Mouse (Mus musculus): ENCODE results near the gene Ptcd1. TPM values are rescaled to one million over a fixed set of nuclear protein-coding genes. Genes with fewer than 3 reads are reported as not detected.
A peak's percentile ranks its signal among the peaks of the same experiment; 100 is the strongest.

The Ptcd1 gene
- total and polyA plus RNA-seq, 3 experiments = 21.0 to 22.3 TPM; not detected in 1

DNA sequence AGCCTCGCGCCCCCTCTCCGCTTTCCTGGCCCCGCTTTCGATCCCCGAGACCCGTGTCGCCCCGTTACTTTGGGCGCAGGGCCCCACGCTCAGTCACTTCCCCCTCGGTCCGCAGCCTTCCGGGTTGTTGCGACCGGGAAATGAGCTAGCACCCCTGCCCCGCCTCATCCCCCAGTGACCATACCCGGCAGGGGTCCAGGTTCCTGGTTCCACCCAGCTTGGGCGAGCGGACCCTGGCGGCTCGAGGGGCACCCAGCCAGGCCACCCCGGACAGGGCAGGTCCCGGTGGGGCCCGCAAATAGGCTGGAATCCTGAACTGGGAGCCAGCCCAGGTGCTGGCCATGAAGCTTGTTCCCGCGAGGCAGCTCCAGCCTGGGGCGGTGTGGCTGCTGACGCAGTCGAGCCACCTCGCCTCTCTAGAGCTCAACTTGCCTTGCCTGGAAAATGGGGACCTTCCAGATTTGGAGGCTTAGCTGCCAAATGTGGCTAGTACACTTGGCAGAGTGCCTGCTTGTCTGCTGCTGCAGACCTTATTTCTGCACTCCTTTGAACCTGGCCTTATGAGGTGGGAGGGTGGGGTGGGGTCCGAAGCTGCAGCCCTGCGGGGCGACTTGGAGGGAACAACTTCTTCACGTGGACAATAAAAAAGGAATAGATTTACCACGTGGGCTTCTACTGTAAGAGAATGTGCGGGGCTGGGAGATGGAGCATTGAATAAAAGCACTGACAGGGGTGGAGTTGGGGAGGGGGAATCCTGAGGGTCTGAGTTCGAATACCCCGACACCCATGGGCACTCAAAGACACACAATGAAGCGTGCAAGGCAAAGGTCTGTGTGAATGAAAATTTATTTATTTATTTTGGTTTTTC is 52.1 kb downstream of the Ptcd1 start (continued):
- TF ChIP-seq GABPA (IDR thresholded peaks at IDR 0.05; ENCODE audit: low read depth, low read length) (no peak), MYC (IDR thresholded peaks at IDR 0.05; ENCODE audit: low read depth, low read length) (peak; percentile 58; the same call in 1 of the 2 replicates), SMC3 (IDR thresholded peaks at IDR 0.05; ENCODE audit: low read depth, low read length) (no peak), MXI1 (IDR thresholded peaks at IDR 0.05; ENCODE audit: low read depth, low read length) (peak; percentile 83), ETS1 (IDR thresholded peaks at IDR 0.05; ENCODE audit: low read depth, low read length) (peak; percentile 54), ZC3H11A (IDR thresholded peaks at IDR 0.05; ENCODE audit: low read depth, low read length) (no peak), HCFC1 (IDR thresholded peaks at IDR 0.05; ENCODE audit: low read depth, low read length) (0 out of 2 replicates have a peak, but pooled peaks have one; percentile 36), MAZ (IDR thresholded peaks at IDR 0.05; ENCODE audit: low read depth, low read length) (peak; percentile 74), POLR2AphosphoS2 (IDR thresholded peaks at IDR 0.05; ENCODE audit: low read length) (0 out of 2 replicates have a peak, but pooled peaks have one; percentile 13), MAX (IDR thresholded peaks at IDR 0.05; ENCODE audit: low read length) (peak; percentile 71; the same call in 1 of the 2 replicates), SIN3A (IDR thresholded peaks at IDR 0.05; ENCODE audit: low read length) (no peak; the same call in none of the 2 replicates), MAFK (IDR thresholded peaks at IDR 0.05; ENCODE audit: borderline replicate concordance, low read depth, low read length) (no peak; the same call in 1 of the 2 replicates), BHLHE40 (IDR thresholded peaks at IDR 0.05; ENCODE audit: borderline replicate concordance, low read depth, low read length) (no peak), TCF12 (IDR thresholded peaks at IDR 0.05; ENCODE audit: low read depth, low read length) (0 out of 2 replicates have a peak, but pooled peaks have one; percentile 37), ZMIZ1 (IDR thresholded peaks at IDR 0.05; ENCODE audit: low read depth, low read length) (no peak; the same call in 1 of the 2 replicates), NRF1 (IDR thresholded peaks at IDR 0.05; ENCODE audit: insufficient read depth, low read depth, low read length, poor library complexity, severe bottlenecking) (no peak), POLR2A (IDR thresholded peaks at IDR 0.05; ENCODE audit: control insufficient read depth in 1 of 2, insufficient read depth in 1 of 2, low read depth in 1 of 2, low read length in 2 of 2, poor library complexity in 1 of 2) (peak; percentile 23 to 45; a peak in 2 of 4 replicates), MYB (IDR thresholded peaks at IDR 0.05; ENCODE audit: low read depth, low read length) (0 out of 2 replicates have a peak, but pooled peaks have one; percentile 14), EP300 (IDR thresholded peaks at IDR 0.05; ENCODE audit: low read depth in 1 of 2, low read length in 2 of 2) (peak; percentile 33 to 51; a peak in 2 of 4 replicates), CHD2 (IDR thresholded peaks at IDR 0.05; ENCODE audit: low read length) (no peak), ZNF384 (IDR thresholded peaks at IDR 0.05; ENCODE audit: low read depth, low read length) (no peak), CHD1 (IDR thresholded peaks at IDR 0.05; ENCODE audit: low read depth, low read length) (no peak), ELF1 (IDR thresholded peaks at IDR 0.05; ENCODE audit: low read depth, low read length) (peak; percentile 82)

All from MEL (cell line).